Mouse (Mus musculus) MEL (cell line): ENCODE measurements at regions not wholly inside any gene's neighbourhood (a gene's known extent, or its start where the extent isn't known, plus 50 kb on each side); places are given as distances from the start of the nearest gene placed in this dataset.

ENCODE experiments used
- CHD2 ChIP-seq: IDR thresholded peaks from 2 replicates; pipeline ENCODE4 v1.6.1; 2011; ENCODE audit warnings: low read length, improper control_type of control experiment
- CTCF ChIP-seq, 3 experiments: IDR thresholded peaks in 2 of 3; conservative IDR thresholded peaks in 1 of 3; 2 replicates each; pipeline ENCODE4 v1.5.1; 2011 to 2012; ENCODE audit warnings: low read length in 3 of 3, low read depth in 2 of 3, mild to moderate bottlenecking in 2 of 3, improper control_type of control experiment in 1 of 3, inconsistent platforms in 1 of 3, mixed read lengths in 1 of 3, moderate library complexity in 1 of 3; ENCODE audit not compliant: control insufficient read depth in 1 of 3, insufficient read depth in 1 of 3, poor library complexity in 1 of 3, severe bottlenecking in 1 of 3
- EP300 ChIP-seq, 2 experiments: IDR thresholded peaks; 2 replicates each; pipeline ENCODE4 v1.6.1; 2011; ENCODE audit warnings: improper control_type of control experiment in 2 of 2, low read length in 2 of 2, low read depth in 1 of 2, mild to moderate bottlenecking in 1 of 2
- GATA1 ChIP-seq: IDR thresholded peaks from 2 replicates; pipeline ENCODE4 v1.6.1; 2011; ENCODE audit warnings: low read depth, low read length, improper control_type of control experiment
- JUND ChIP-seq: IDR thresholded peaks from 2 replicates; pipeline ENCODE4 v1.6.1; 2011; ENCODE audit warnings: low read depth, mild to moderate bottlenecking, improper control_type of control experiment, low read length
- MAX ChIP-seq: IDR thresholded peaks from 2 replicates; pipeline ENCODE4 v1.6.1; 2011; ENCODE audit warnings: low read length, improper control_type of control experiment
- MEF2A ChIP-seq: IDR thresholded peaks from 2 replicates; pipeline ENCODE4 v1.6.1; 2014; ENCODE audit warnings: low read depth, mild to moderate bottlenecking, inconsistent platforms, low read length, improper control_type of control experiment; ENCODE audit not compliant: poor library complexity, insufficient replicate concordance, severe bottlenecking; ENCODE audit errors: extremely low read depth
- MYC ChIP-seq: IDR thresholded peaks from 2 replicates; pipeline ENCODE4 v1.6.1; 2011; ENCODE audit warnings: low read depth, mild to moderate bottlenecking, low read length, improper control_type of control experiment, moderate library complexity
- POLR2A ChIP-seq, 2 experiments: IDR thresholded peaks; 2 replicates each; pipeline ENCODE4 v1.6.1; 2011 to 2012; ENCODE audit warnings: low read length in 2 of 2, mild to moderate bottlenecking in 2 of 2, control low read depth in 1 of 2, improper control_type of control experiment in 1 of 2, low read depth in 1 of 2, moderate library complexity in 1 of 2; ENCODE audit not compliant: control insufficient read depth in 1 of 2, insufficient read depth in 1 of 2, poor library complexity in 1 of 2
- SMC3 ChIP-seq: IDR thresholded peaks from 2 replicates; pipeline ENCODE4 v1.6.1; 2011; ENCODE audit warnings: low read depth, low read length, improper control_type of control experiment
- TCF12 ChIP-seq: IDR thresholded peaks from 2 replicates; pipeline ENCODE4 v1.6.1; 2014; ENCODE audit warnings: low read depth, mild to moderate bottlenecking, inconsistent platforms, low read length, improper control_type of control experiment, moderate library complexity
- ZC3H11A ChIP-seq: IDR thresholded peaks from 2 replicates; pipeline ENCODE4 v1.6.1; 2012; ENCODE audit warnings: low read depth, mild to moderate bottlenecking, inconsistent platforms, low read length, improper control_type of control experiment

DNA sequence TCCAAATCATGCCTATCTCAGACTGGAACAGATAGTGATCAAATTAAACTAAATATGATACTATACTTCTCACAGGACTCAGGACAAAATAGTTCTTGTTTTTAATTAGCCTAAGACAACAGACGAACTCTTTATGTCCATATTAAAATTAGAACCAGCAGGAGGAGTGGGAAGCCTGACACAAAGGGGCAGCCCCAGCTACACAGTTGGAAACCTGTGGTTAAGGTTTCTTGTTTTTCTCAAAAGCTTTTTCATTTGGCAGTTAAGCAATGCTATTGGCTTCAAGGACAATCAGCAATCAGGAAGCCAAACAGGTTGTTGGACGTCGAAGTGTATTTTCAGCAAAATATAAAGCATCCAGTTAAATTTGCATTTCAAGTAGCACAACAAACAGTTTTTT, 96.1 kb upstream of the Gm4737 start:
- TF ChIP-seq TCF12 (no peak), SMC3 (no peak), CTCF (IDR thresholded peaks at IDR 0.05 in 2 of 3, conservative IDR thresholded peaks at IDR 0.05 in 1 of 3; ENCODE audit: control insufficient read depth in 1 of 3, insufficient read depth in 1 of 3, low read depth in 2 of 3, low read length in 3 of 3, poor library complexity in 1 of 3, severe bottlenecking in 1 of 3) (no peak), EP300 (IDR thresholded peaks at IDR 0.05; ENCODE audit: low read depth in 1 of 2, low read length in 2 of 2) (no peak), ZC3H11A (no peak), JUND (no peak), POLR2A (IDR thresholded peaks at IDR 0.05; ENCODE audit: control insufficient read depth in 1 of 2, insufficient read depth in 1 of 2, low read depth in 1 of 2, low read length in 2 of 2, poor library complexity in 1 of 2) (no peak), MAX (no peak), CHD2 (no peak), MYC (no peak), GATA1 (no peak), MEF2A (no peak)
